Mouse (Mus musculus): ENCODE results near the gene 4931409K22Rik.

The 4931409K22Rik gene

GRCm38 (mm10) chr5:24502786-24503185 is 53.8 kb downstream of the 4931409K22Rik start:
- in situ Hi-C loops (cut with MboI, MseI) = loop anchor here (10.0 kb wide), 1 partner anchor 872 kb away; no protein-coding TSS in a partner anchor

DNA sequence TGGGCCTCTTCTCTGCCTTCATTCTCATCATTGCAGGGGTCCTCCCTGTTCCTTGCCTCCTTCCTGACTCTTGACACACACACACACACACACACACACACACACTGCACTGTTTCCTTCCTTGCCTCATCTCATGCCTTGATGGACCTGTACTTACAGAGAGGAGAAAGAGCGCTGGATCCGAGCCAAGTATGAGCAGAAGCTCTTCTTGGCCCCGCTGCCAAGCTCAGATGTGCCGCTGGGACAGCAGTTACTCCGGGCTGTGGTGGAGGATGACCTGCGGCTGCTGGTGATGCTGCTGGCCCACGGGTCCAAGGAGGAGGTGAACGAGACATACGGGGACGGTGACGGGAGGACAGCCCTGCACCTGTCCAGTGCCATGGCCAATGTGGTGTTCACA is 55.8 kb downstream of the 4931409K22Rik start:
- in situ Hi-C loops (cut with MboI, MseI) = loop anchor here (10.0 kb wide), 1 partner anchor 874 kb away; no protein-coding TSS in a partner anchor

DNA sequence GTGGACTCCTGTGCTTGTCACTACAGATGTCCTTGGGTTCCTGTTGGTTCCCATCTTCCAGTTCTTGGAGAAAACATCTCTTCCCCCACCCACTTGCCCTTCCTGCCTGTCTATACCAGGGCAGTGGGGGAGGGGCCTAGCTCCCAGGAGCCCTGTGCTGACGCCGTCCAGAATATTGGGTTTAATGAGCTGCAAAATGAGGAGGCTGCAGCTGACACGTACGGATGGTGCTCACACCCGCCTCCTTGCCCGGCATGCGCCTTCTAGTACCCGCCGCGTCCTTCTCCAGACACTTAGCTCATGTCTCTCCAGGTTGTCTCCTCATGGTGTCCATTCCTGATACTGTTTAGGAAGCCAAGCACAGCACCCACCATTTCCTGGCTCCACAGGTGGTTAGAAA is 57.5 kb downstream of the 4931409K22Rik start:
- in situ Hi-C loops (cut with MboI, MseI) = no loop called here

- in situ Hi-C loops (cut with MboI, MseI) = no loop called here
Measured at GRCm38 (mm10) chr5:24497526-24497925, 59.1 kb downstream of the 4931409K22Rik start.

GRCm38 (mm10) chr5:24496756-24497155 is 59.9 kb downstream of the 4931409K22Rik start:
- in situ Hi-C loops (cut with MboI, MseI) = no loop called here

DNA sequence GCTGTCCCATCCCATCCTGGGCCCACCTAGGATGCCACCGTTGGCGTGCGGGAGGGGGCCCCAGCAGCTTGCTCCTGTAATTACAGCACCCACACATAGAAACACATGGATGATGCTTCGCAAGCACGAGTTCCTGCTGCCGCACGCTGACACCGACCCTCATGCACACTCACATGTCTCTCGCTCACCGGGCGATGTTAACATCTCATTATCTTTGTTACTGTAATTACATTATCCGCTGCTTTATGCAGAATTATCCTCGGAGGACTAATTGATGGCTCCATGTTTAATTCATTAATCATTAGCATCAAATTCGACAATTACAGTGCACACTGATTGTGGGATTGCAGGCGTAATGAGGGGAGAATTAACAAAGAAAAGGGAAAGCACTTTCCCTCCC is 61.6 kb downstream of the 4931409K22Rik start:
- in situ Hi-C loops (cut with MboI, MseI) = no loop called here

Data from regulatory T cell (primary cell).